Mouse (Mus musculus) telencephalon, adult 2 months (tissue): ENCODE measurements around the gene Cdc42ep2.
"Not testable (repeated sequence)": the region's sequence is repeated elsewhere in the genome, so short reads cannot be mapped to it uniquely, and the experiment has no call there.

Experiments
- DNase-seq: peaks from one replicate; pipeline ENCODE4 v3.0.0-alpha.2; 2011; ENCODE audit warnings: low read depth, low spot score

Cdc42ep2 gene

GRCm38 (mm10) chr19:5912103-5913006, 12.3 kb downstream of the Cdc42ep2 start:
- DNase-seq = peak; percentile 96

DNA sequence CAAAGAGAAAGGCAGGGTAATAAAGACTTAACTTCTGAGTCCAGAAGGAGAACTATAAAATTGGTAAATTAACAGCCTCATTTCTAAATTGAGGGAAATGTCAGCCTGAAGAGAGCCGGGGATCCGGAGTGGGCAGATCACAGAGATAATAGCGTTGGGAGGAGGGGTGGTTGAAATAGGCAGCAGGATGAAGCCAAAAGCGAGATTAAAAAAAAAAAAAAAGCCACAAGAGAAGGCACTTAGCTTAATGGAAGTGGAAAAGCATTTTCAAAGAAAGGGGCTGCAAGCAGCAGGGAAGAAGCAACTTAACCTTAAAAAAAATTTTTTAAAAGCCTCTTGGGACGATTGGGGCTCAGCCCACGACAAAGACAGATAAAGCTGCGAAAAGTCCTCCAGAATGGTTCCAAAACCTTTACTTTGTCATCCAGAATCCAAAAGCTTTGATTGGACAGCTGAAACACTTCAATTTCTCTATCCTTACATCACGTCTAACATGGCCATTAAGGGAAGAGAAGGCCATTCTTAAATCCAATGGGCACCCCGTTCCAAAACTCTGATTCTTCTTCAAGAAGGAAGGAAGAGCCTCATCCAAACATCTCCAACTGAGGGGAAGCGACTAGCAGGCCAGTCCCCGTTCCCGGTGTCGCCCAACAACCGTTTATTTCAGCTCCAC, 13.1 kb downstream of the Cdc42ep2 start:
- DNase-seq = no peak

DNA sequence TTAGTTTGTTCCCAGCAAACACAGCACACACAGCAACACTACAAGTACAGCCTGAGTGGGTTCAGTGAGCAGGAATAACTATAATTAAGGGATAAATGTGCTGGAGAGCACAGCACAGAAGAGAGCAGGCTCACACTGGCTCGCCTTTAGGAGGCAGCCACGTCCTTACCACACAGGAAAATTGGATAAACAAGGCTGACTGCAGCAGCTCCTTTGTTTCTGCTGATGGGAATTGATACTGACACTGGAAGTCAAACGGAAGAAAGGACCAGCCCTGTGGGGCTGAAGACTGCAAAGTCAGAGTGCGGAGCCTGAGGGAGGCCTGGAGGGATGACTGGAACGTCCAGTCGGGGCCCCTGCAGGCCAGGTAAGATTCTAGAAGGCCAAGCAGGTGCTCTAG, 14.4 kb downstream of the Cdc42ep2 start:
- no peak for DNase-seq

DNA sequence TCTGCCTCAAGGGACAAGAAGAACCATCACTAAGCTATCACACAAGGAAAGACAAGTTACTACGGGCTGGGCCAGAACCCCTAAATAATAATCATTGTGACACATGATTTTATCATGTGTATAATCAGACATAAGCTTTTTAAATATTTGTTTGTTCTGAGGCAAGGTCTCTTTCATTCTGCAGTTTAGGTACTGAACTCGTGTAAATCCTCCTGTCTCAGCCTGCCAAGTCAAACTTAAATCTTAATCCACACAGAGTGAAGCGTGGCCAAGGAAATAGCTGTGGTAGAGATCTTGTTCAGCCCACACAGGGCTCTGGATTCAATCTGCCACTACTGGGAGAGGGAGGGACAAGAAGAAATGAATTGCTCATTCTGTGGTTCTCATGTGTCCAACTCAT, 17.3 kb downstream of the Cdc42ep2 start:
- DNase-seq = no peak

DNA sequence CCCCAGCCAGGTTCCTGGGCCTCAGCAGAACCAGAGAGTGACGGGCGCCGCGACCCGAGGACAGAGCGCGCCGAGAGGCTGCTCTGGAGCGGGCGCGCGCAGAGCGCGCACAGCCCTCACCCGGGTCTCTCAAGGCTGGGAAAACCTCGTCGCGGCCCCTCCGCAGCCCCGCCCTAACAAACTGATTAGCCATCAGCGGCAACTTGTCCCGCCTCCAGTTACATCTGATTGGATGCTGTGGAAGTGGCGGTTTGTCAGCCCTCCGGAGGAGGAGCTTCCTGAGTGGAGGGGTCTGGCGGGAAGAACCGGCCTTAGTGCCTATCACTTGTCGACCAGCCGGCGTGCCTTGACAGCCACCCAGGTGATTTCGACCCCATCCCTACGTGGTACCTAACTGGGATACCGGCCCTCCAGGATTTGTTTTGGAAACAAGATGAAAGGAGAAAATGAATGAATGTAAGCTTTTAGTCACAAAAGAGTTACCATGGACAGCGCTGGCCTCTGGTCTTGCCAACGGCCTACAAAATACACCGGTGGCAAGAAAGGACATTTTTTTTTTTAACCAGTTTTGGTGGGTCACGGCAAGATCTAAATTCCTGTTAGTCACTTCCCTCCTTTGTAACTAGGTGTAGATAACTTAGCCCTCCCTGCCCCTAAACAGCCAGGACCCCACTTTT, 30.5 kb downstream of the Cdc42ep2 start, which contains the start of gene Tigd3:
Tigd3 (minus strand) TSS at position 148 of the 677 bp plus-strand sequence.
- DNase-seq = peak; percentile 87

- DNase-seq = no peak
Observed at GRCm38 (mm10) chr19:5893282-5894001, 31.2 kb downstream of the Cdc42ep2 start.

- DNase-seq = no peak
Observed at GRCm38 (mm10) chr19:5892735-5893134, 31.9 kb downstream of the Cdc42ep2 start.

- DNase-seq = no peak
Observed at GRCm38 (mm10) chr19:5892262-5892661, 32.4 kb downstream of the Cdc42ep2 start.

GRCm38 (mm10) chr19:5891521-5892258, 32.9 kb downstream of the Cdc42ep2 start:
- DNase-seq = no peak

GRCm38 (mm10) chr19:5889211-5889610, 35.4 kb downstream of the Cdc42ep2 start:
- DNase-seq = no peak

- no peak for DNase-seq
Observed at GRCm38 (mm10) chr19:5887234-5887815, 37.3 kb downstream of the Cdc42ep2 start.

GRCm38 (mm10) chr19:5885838-5886237, 38.8 kb downstream of the Cdc42ep2 start:
- no peak for DNase-seq

- DNase-seq = no peak
Observed at GRCm38 (mm10) chr19:5883935-5884334, 40.7 kb downstream of the Cdc42ep2 start.

DNA sequence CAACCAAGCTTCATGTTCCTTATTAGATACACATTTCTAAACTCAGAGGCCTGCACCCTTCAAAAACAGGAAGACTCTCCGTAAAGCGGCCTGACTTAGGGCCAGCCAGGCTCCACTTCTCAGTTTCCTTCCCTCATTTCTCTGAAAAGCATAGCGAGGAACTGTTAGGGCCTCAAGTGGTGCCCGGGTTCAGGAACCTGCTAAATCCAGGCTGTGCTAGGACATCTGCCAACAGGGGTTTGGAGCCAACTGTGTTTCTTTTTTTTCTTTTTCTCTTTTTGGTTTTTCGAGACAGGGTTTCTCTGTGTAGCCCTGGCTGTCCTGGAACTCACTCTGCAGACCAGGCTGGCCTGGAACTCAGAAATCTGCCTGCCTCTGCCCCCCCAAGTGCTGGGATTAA, 42.5 kb downstream of the Cdc42ep2 start:
- not testable (repeated sequence) for DNase-seq

DNA sequence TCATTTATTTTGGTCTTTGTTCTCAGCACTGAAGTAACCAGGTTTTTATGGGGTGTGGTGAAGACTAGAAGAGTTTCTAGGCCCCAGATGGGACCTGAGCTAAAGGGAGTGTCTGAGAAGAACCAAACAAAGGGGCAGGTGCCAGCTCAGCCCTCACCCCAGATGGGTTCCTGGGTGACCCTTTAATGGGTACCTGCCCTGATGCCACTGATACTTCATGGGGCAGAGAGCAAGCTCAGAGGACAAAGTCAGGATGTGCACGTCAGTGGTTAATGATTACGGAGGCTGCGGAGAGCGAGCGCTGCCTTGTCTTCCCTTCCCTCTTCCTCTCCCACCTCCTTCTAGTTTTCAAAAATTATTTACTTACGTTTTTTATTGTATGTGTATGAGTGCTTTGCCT, 43.5 kb downstream of the Cdc42ep2 start:
- no peak for DNase-seq

GRCm38 (mm10) chr19:5879735-5880134, 44.9 kb downstream of the Cdc42ep2 start:
- no peak for DNase-seq

GRCm38 (mm10) chr19:5878916-5879315, 45.7 kb downstream of the Cdc42ep2 start:
- DNase-seq = no peak

- no peak for DNase-seq
Observed at GRCm38 (mm10) chr19:5878362-5878722, 46.3 kb downstream of the Cdc42ep2 start.

GRCm38 (mm10) chr19:5877618-5878361, 46.8 kb downstream of the Cdc42ep2 start, which contains the start of gene Slc25a45:
Slc25a45 (plus strand) TSS chr19:5877808.
- DNase-seq = peak; percentile 52
